Mouse (Mus musculus): Measurements from ENCODE around the gene Rnf114. TPM values are rescaled to one million over a fixed set of nuclear protein-coding genes. Genes with fewer than 3 reads are reported as not detected.

Gene Rnf114
- total and polyA plus RNA-seq, 2 experiments from 2014 or later = 83.4 to 84.2 TPM

DNA sequence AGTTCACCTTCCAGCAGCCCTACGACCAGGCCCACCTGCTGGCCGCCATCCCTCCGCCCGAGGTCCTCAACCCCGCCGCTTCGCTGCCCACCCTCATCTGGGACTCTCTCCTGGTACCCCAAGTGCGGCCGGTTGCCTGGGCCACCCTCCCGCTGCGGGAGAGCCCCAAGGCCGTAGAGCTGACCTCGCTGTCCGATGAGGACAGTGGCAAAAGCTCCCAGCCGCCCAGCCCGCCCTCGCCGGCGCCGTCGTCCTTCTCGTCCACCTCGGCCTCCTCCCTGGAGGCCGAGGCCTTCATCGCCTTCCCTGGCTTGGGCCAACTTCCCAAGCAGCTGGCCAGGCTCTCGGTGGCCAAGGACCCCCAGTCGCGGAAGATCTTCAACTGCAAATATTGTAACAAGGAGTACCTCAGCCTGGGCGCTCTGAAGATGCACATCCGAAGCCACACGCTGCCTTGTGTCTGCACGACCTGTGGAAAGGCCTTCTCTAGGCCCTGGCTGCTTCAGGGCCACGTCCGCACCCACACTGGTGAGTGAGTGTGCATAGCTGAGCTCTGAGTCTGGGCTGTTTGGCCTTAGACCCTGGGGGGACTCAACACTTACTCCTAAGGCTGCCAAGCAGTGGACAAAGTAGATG lies 46.3 kb downstream of the Rnf114 start:
- no peak for DNase-seq (ENCODE audit: low spot score)
- no peaks in the 10 kb centered on the region for H3K36me3 ChIP-seq (ENCODE audit: insufficient read depth, low read length)
- WGBS = 38% methylated on average over 34 of the region's 34 CpGs
- H3K9ac ChIP-seq (replicated peaks; ENCODE audit: low read length, poor library complexity, severe bottlenecking) = peak overlapping the region; percentile 36; the same call in 1 of the 2 replicates
- H3K9me3 ChIP-seq (ENCODE audit: low read length) = no peaks in the 10 kb centered on the region
- H3K4me1 ChIP-seq (ENCODE audit: insufficient read depth, low read length) = peaks cover 7% of the 10 kb centered on the region
- peak overlapping the region; percentile 49 for H3K4me3 ChIP-seq (ENCODE audit: low read depth, low read length)
- TF ChIP-seq CTCF (IDR thresholded peaks at IDR 0.05) = no peak
- H3K27ac ChIP-seq (ENCODE audit: low read depth, low read length) = no peak overlapping the region
- H3K27me3 ChIP-seq (ENCODE audit: insufficient read depth, low read length) = peaks cover 36% of the 10 kb centered on the region
- no peak for ATAC-seq (ENCODE audit: low FRiP score)
- H3K4me2 ChIP-seq (ENCODE audit: low read depth, low read length, poor library complexity, severe bottlenecking) = peak overlapping the region; percentile 93

DNA sequence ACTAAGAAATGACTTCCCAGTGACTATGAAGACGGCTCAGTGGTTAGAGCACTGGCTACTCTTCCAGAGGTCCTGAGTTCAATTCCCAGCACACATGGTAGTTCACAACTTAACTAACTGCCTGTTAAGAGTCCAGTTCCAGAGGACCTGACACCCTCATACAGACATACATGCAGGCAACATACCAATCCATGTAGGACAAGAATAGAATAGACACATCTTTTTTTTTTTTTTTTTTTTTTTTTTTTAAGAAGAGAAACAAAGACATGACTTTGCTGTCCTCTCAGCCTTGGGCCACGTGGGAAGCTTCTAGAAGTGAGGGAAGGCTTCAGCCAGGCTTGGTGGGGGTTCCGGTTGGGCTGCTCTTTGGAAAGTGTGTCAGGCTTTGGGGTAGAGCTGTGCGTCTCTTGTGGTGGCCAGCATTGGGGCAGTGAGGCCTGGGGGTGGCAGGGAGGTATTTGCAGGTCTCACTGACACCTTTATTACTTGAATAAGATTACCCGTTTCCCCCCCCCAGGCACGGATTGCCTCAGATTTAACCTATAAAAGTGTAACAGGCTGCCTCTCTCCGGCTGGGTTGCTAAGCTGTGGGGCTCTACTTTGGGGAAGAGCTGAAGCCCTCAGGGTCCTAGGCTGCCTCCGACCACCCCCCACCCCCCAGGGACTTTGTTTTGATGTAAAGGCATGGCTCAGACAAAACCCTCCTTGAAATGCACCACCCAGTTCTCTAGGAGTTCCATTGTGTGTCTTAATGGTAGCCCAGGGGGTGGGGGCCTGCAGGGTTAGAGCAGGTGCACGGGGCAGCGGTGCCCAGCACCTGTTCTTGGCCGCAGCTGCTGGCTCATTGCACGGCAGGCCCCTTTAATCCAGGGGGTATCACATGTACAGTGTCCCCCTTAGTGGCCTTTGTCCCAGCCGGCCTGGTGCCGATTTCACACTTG lies 47.4 kb downstream of the Rnf114 start:
- no peak overlapping the region for H3K27ac ChIP-seq (ENCODE audit: low read depth, low read length)
- 19% methylated on average over 14 of the region's 14 CpGs for WGBS
- H3K4me1 ChIP-seq (ENCODE audit: insufficient read depth, low read length) = peaks cover 7% of the 10 kb centered on the region
- peaks cover 36% of the 10 kb centered on the region for H3K27me3 ChIP-seq (ENCODE audit: insufficient read depth, low read length)
- no peak for TF ChIP-seq CTCF (IDR thresholded peaks at IDR 0.05)
- ATAC-seq (ENCODE audit: low FRiP score) = no peak
- H3K4me2 ChIP-seq (ENCODE audit: low read depth, low read length, poor library complexity, severe bottlenecking) = no peak overlapping the region; the same call in 1 of the 2 replicates
- H3K9ac ChIP-seq (replicated peaks; ENCODE audit: low read length, poor library complexity, severe bottlenecking) = no peak overlapping the region
- DNase-seq (ENCODE audit: low spot score) = no peak
- no peak overlapping the region for H3K4me3 ChIP-seq (ENCODE audit: low read depth, low read length)
- H3K9me3 ChIP-seq (ENCODE audit: low read length) = no peaks in the 10 kb centered on the region
- no peaks in the 10 kb centered on the region for H3K36me3 ChIP-seq (ENCODE audit: insufficient read depth, low read length)

- peaks cover 36% of the 10 kb centered on the region for H3K27me3 ChIP-seq (ENCODE audit: insufficient read depth, low read length)
- peak overlapping the region; percentile 9; the same call in 1 of the 2 replicates for H3K4me2 ChIP-seq (ENCODE audit: low read depth, low read length, poor library complexity, severe bottlenecking)
- TF ChIP-seq CTCF (IDR thresholded peaks at IDR 0.05) = no peak
- no peak for DNase-seq (ENCODE audit: low spot score)
- no peaks in the 10 kb centered on the region for H3K9me3 ChIP-seq (ENCODE audit: low read length)
- no peak overlapping the region for H3K27ac ChIP-seq (ENCODE audit: low read depth, low read length)
- ATAC-seq (ENCODE audit: low FRiP score) = no peak
- H3K9ac ChIP-seq (replicated peaks; ENCODE audit: low read length, poor library complexity, severe bottlenecking) = no peak overlapping the region
- no peak overlapping the region for H3K4me3 ChIP-seq (ENCODE audit: low read depth, low read length)
- H3K4me1 ChIP-seq (ENCODE audit: insufficient read depth, low read length) = peaks cover 7% of the 10 kb centered on the region
- no peaks in the 10 kb centered on the region for H3K36me3 ChIP-seq (ENCODE audit: insufficient read depth, low read length)
- WGBS = 20% methylated on average over 12 of the region's 12 CpGs
These were observed 48.1 kb downstream of the Rnf114 start for GRCm38 (mm10) chr2:167540477-167541110.

- DNase-seq (ENCODE audit: low spot score) = no peak
- no peak overlapping the region for H3K27ac ChIP-seq (ENCODE audit: low read depth, low read length)
- TF ChIP-seq CTCF (IDR thresholded peaks at IDR 0.05) = no peak
- peaks cover 7% of the 10 kb centered on the region for H3K4me1 ChIP-seq (ENCODE audit: insufficient read depth, low read length)
- H3K27me3 ChIP-seq (ENCODE audit: insufficient read depth, low read length) = peaks cover 34% of the 10 kb centered on the region
- no peak for ATAC-seq (ENCODE audit: low FRiP score)
- WGBS = 14% methylated on average over 6 of the region's 6 CpGs
- H3K4me2 ChIP-seq (ENCODE audit: low read depth, low read length, poor library complexity, severe bottlenecking) = 0 out of 2 replicates have a peak overlapping the region, but pooled peaks have one; percentile 9
- H3K9ac ChIP-seq (replicated peaks; ENCODE audit: low read length, poor library complexity, severe bottlenecking) = no peak overlapping the region
- H3K4me3 ChIP-seq (ENCODE audit: low read depth, low read length) = no peak overlapping the region
- H3K9me3 ChIP-seq (ENCODE audit: low read length) = no peaks in the 10 kb centered on the region
- H3K36me3 ChIP-seq (ENCODE audit: insufficient read depth, low read length) = no peaks in the 10 kb centered on the region
These were observed 48.9 kb downstream of the Rnf114 start for GRCm38 (mm10) chr2:167541324-167541723.

GRCm38 (mm10) chr2:167541761-167542160 lies 49.3 kb downstream of the Rnf114 start:
- ATAC-seq (ENCODE audit: low FRiP score) (no peak), DNase-seq (ENCODE audit: low spot score) (no peak)
- H3K4me3 ChIP-seq (ENCODE audit: low read depth, low read length) = no peak overlapping the region
- 75% methylated on average over 12 of the region's 12 CpGs for WGBS
- peaks cover 7% of the 10 kb centered on the region for H3K4me1 ChIP-seq (ENCODE audit: insufficient read depth, low read length)
- H3K9me3 ChIP-seq (ENCODE audit: low read length) = no peaks in the 10 kb centered on the region
- peaks cover 29% of the 10 kb centered on the region for H3K27me3 ChIP-seq (ENCODE audit: insufficient read depth, low read length)
- no peak overlapping the region for H3K9ac ChIP-seq (replicated peaks; ENCODE audit: low read length, poor library complexity, severe bottlenecking)
- no peaks in the 10 kb centered on the region for H3K36me3 ChIP-seq (ENCODE audit: insufficient read depth, low read length)
- TF ChIP-seq CTCF (IDR thresholded peaks at IDR 0.05) = no peak
- H3K27ac ChIP-seq (ENCODE audit: low read depth, low read length) = no peak overlapping the region
- no peak overlapping the region for H3K4me2 ChIP-seq (ENCODE audit: low read depth, low read length, poor library complexity, severe bottlenecking)

Measured in midbrain, postnatal 0 days (tissue).